Mouse (Mus musculus) limb, embryonic 13.5 days (tissue): ENCODE results near the gene Akr1b7. TPM values are rescaled to one million over a fixed set of nuclear protein-coding genes. Genes with fewer than 3 reads are reported as not detected.
"Not testable (repeated sequence)": the region's sequence is repeated elsewhere in the genome, so short reads cannot be mapped to it uniquely, and the experiment has no call there.

ENCODE experiments used
- ATAC-seq: fragments of 200-750 bp; cut with Nextera tagmentation; 2 replicates; pipeline ENCODE4 v1.8.0; 2017; ENCODE audit warnings: low read depth, moderate number of reproducible peaks, moderate TSS enrichment; ENCODE audit not compliant: low FRiP score
- H3K27ac ChIP-seq: fragments of 300-500 bp; sonication (generic); 2 replicates; pipeline ENCODE4 v1.5.1; 2015; ENCODE audit warnings: inconsistent platforms, mild to moderate bottlenecking, moderate library complexity
- H3K27me3 ChIP-seq: fragments of 300-500 bp; sonication (generic); 2 replicates; pipeline ENCODE4 v1.6.1; 2015; ENCODE audit warnings: mild to moderate bottlenecking, inconsistent platforms
- H3K36me3 ChIP-seq: fragments of 300-500 bp; sonication (generic); 2 replicates; pipeline ENCODE4 v1.6.1; 2015; ENCODE audit warnings: inconsistent platforms, mild to moderate bottlenecking, moderate library complexity
- H3K4me1 ChIP-seq: fragments of 300-500 bp; sonication (generic); 2 replicates; pipeline ENCODE4 v1.6.1; 2015; ENCODE audit warnings: inconsistent platforms
- H3K4me2 ChIP-seq: fragments of 300-500 bp; sonication (generic); replicated peaks from 2 replicates; pipeline ENCODE4 v1.6.1; 2015; ENCODE audit warnings: inconsistent platforms, mild to moderate bottlenecking, moderate library complexity
- H3K4me3 ChIP-seq: fragments of 300-500 bp; sonication (generic); 2 replicates; pipeline ENCODE4 v1.5.1; 2015; ENCODE audit warnings: moderate library complexity, mild to moderate bottlenecking, inconsistent platforms
- H3K9ac ChIP-seq: fragments of 300-500 bp; sonication (generic); 2 replicates; pipeline ENCODE4 v1.6.1; 2015; ENCODE audit warnings: mild to moderate bottlenecking, inconsistent platforms
- H3K9me3 ChIP-seq: fragments of 300-500 bp; sonication (generic); 2 replicates; pipeline ENCODE4 v1.6.1; 2016; ENCODE audit warnings: inconsistent platforms
- WGBS: fragments of 180-500 bp; shearing (Covaris S2); methylation state at CpG from one replicate; pipeline ENCODE4 v1.1.7; 2015; 5-methylcytosine and 5-hydroxymethylcytosine counted together
- polyA plus RNA-seq: library from polyadenylated mRNA; unstranded; fragments of >200 nt; fragmentation: Nextera tagmentation; extraction: Ambion mirVana; gene quantifications from 2 replicates; pipeline ENCODE4 v1.2.1, GENCODE M21; 2015

Gene Akr1b7
- 0.14 TPM in 1 of 2 replicates, not detected in the other for polyA plus RNA-seq

GRCm38 (mm10) chr6:34412023-34412422, at the start of gene Akr1b7:
TSS of gene Akr1b7 (plus strand) at chr6:34412334.
- Histone ChIP-seq H3K9me3 (no peaks in the 10 kb centered on the region), H3K4me1 (no peaks in the 10 kb centered on the region), H3K36me3 (no peaks in the 10 kb centered on the region), H3K9ac (no peak within 1 kb of the TSS), H3K27me3 (no peaks in the 10 kb centered on the region), H3K4me3 (no peak within 1 kb of the TSS), H3K4me2 (no peak within 1 kb of the TSS), H3K27ac (no peak within 1 kb of the TSS)
- 48% methylated on average over 6 of the region's 6 CpGs for WGBS
- ATAC-seq, result no peak

- Histone ChIP-seq H3K9me3 (no peaks in the 10 kb centered on the region), H3K36me3 (no peaks in the 10 kb centered on the region), H3K4me2 (no peak overlapping the region), H3K4me3 (no peak overlapping the region), H3K27me3 (no peaks in the 10 kb centered on the region), H3K4me1 (peaks cover 5% of the 10 kb centered on the region; the same call in 1 of the 2 replicates), H3K9ac (no peak overlapping the region), H3K27ac (no peak overlapping the region)
- WGBS, result 86% methylated on average over 12 of the region's 12 CpGs
- no peak for ATAC-seq
These were observed 47.7 kb upstream of the Akr1b7 start for GRCm38 (mm10) chr6:34364217-34365136.

GRCm38 (mm10) chr6:34367998-34368397, 44.1 kb upstream of the Akr1b7 start:
- Histone ChIP-seq H3K36me3 (no peaks in the 10 kb centered on the region), H3K9me3 (no peaks in the 10 kb centered on the region), H3K27me3 (no peaks in the 10 kb centered on the region), H3K9ac (no peak overlapping the region), H3K27ac (no peak overlapping the region), H3K4me1 (peaks cover 5% of the 10 kb centered on the region; the same call in 1 of the 2 replicates), H3K4me3 (no peak overlapping the region), H3K4me2 (no peak overlapping the region)
- no peak for ATAC-seq
- WGBS, result 86% methylated on average over 9 of the region's 9 CpGs

GRCm38 (mm10) chr6:34370081-34370480, 42.1 kb upstream of the Akr1b7 start:
- Histone ChIP-seq H3K4me3 (no peak overlapping the region), H3K9ac (no peak overlapping the region), H3K4me2 (no peak overlapping the region), H3K9me3 (no peaks in the 10 kb centered on the region), H3K27me3 (no peaks in the 10 kb centered on the region), H3K36me3 (no peaks in the 10 kb centered on the region), H3K4me1 (peaks cover 5% of the 10 kb centered on the region; the same call in 1 of the 2 replicates), H3K27ac (no peak overlapping the region)
- no peak for ATAC-seq
- 81% methylated on average over 8 of the region's 8 CpGs for WGBS

GRCm38 (mm10) chr6:34371700-34372351, 40.3 kb upstream of the Akr1b7 start:
- ATAC-seq, result no peak
- Histone ChIP-seq H3K36me3 (no peaks in the 10 kb centered on the region), H3K4me1 (peaks cover 5% of the 10 kb centered on the region; the same call in 1 of the 2 replicates), H3K4me2 (peak overlapping the region; percentile 48), H3K27me3 (no peaks in the 10 kb centered on the region), H3K9me3 (no peaks in the 10 kb centered on the region), H3K4me3 (no peak overlapping the region), H3K27ac (no peak overlapping the region), H3K9ac (no peak overlapping the region)
- WGBS, result 23% methylated on average over 18 of the region's 18 CpGs

GRCm38 (mm10) chr6:34373841-34374240, 38.3 kb upstream of the Akr1b7 start:
- no peaks in the 10 kb centered on the region for H3K9me3 ChIP-seq
- 85% methylated on average over 7 of the region's 7 CpGs for WGBS
- no peak overlapping the region for H3K4me2 ChIP-seq
- H3K27me3 ChIP-seq, result no peaks in the 10 kb centered on the region
- no peak overlapping the region for H3K4me3 ChIP-seq
- no peak overlapping the region for H3K27ac ChIP-seq
- H3K9ac ChIP-seq, result no peak overlapping the region
- H3K36me3 ChIP-seq, result no peaks in the 10 kb centered on the region
- peaks cover 2% of the 10 kb centered on the region; the same call in 1 of the 2 replicates for H3K4me1 ChIP-seq
- ATAC-seq, result no peak

- not testable (repeated sequence) for H3K9me3 ChIP-seq, H3K27me3 ChIP-seq, H3K4me2 ChIP-seq, H3K36me3 ChIP-seq, H3K27ac ChIP-seq, H3K9ac ChIP-seq, H3K4me3 ChIP-seq, H3K4me1 ChIP-seq, ATAC-seq
- WGBS, result 84% methylated on average over 5 of the region's 5 CpGs
These were observed 36.2 kb upstream of the Akr1b7 start for GRCm38 (mm10) chr6:34375888-34376287.

- no peak overlapping the region for H3K9ac ChIP-seq
- H3K4me2 ChIP-seq, result peak overlapping the region; percentile 80
- H3K36me3 ChIP-seq, result no peaks in the 10 kb centered on the region
- no peaks in the 10 kb centered on the region for H3K9me3 ChIP-seq
- H3K4me1 ChIP-seq, result peaks cover 16% of the 10 kb centered on the region
- ATAC-seq, result no peak
- 49% methylated on average over 8 of the region's 8 CpGs for WGBS
- H3K27ac ChIP-seq, result no peak overlapping the region
- H3K27me3 ChIP-seq, result no peaks in the 10 kb centered on the region
- H3K4me3 ChIP-seq, result no peak overlapping the region
These were observed 28.7 kb upstream of the Akr1b7 start for GRCm38 (mm10) chr6:34383401-34383800.

- WGBS, result 1% methylated on average over 17 of the region's 17 CpGs
- Histone ChIP-seq H3K4me3 (peak within 1 kb of the TSS; percentile 49), H3K4me2 (peak within 1 kb of the TSS; percentile 80), H3K36me3 (no peaks in the 10 kb centered on the region), H3K9me3 (no peaks in the 10 kb centered on the region), H3K27ac (peak within 1 kb of the TSS; percentile 67; the same call in 1 of the 2 replicates), H3K4me1 (peaks cover 16% of the 10 kb centered on the region), H3K9ac (peak within 1 kb of the TSS; percentile 66), H3K27me3 (no peaks in the 10 kb centered on the region)
- peak; percentile 34; the same call in 1 of the 2 replicates for ATAC-seq
These were observed 27.9 kb upstream of the Akr1b7 start, which contains the start of gene Akr1b10 for GRCm38 (mm10) chr6:34384110-34384661. TSS of gene Akr1b10 (plus strand) at chr6:34384218.

GRCm38 (mm10) chr6:34384701-34385370, 27.3 kb upstream of the Akr1b7 start:
- H3K27ac ChIP-seq, result peak overlapping the region; percentile 67; the same call in 1 of the 2 replicates
- H3K9me3 ChIP-seq, result no peaks in the 10 kb centered on the region
- H3K4me1 ChIP-seq, result peaks cover 16% of the 10 kb centered on the region
- ATAC-seq, result peak; percentile 74; the same call in 1 of the 2 replicates
- H3K4me2 ChIP-seq, result peak overlapping the region; percentile 80
- 1% methylated on average over 13 of the region's 13 CpGs for WGBS
- no peaks in the 10 kb centered on the region for H3K36me3 ChIP-seq
- peak overlapping the region; percentile 66 for H3K9ac ChIP-seq
- no peaks in the 10 kb centered on the region for H3K27me3 ChIP-seq
- H3K4me3 ChIP-seq, result peak overlapping the region; percentile 49

GRCm38 (mm10) chr6:34388420-34389156, 23.5 kb upstream of the Akr1b7 start:
- Histone ChIP-seq H3K4me3 (no peak overlapping the region), H3K9ac (no peak overlapping the region), H3K4me1 (peaks cover 16% of the 10 kb centered on the region), H3K4me2 (no peak overlapping the region), H3K27me3 (no peaks in the 10 kb centered on the region), H3K27ac (no peak overlapping the region), H3K9me3 (0 out of 2 replicates have a peak, but pooled peaks cover 6% of the 10 kb centered on the region), H3K36me3 (peaks cover 13% of the 10 kb centered on the region)
- WGBS, result 78% methylated on average over 4 of the region's 4 CpGs
- ATAC-seq, result 0 out of 2 replicates have a peak, but pooled peaks have one; percentile 52
